Mouse (Mus musculus): ENCODE results near the gene Mid2. TPM values are rescaled to one million over a fixed set of nuclear protein-coding genes. Genes with fewer than 3 reads are reported as not detected.
"Not testable (repeated sequence)": the region's sequence is repeated elsewhere in the genome, so short reads cannot be mapped to it uniquely, and the experiment has no call there.

Mid2 gene
- 4.8 and 5.3 TPM in 2 replicates for polyA plus RNA-seq (2015; fragmentation: Nextera tagmentation; extraction: Ambion mirVana)

GRCm38 (mm10) chrX:140664479-140665241, at the start of gene Mid2:
Gene Mid2, plus strand, starts transcription at chrX:140664599.
- H3K27ac ChIP-seq (replicated peaks): peak within 1 kb of the TSS; percentile 74
- peaks cover 8% of the 10 kb centered on the region; the same call in 1 of the 2 replicates for H3K4me1 ChIP-seq (replicated peaks)
- H3K4me2 ChIP-seq: peak within 1 kb of the TSS; percentile 63
- H3K36me3 ChIP-seq: no peaks in the 10 kb centered on the region
- no peaks in the 10 kb centered on the region for H3K9me3 ChIP-seq
- H3K4me3 ChIP-seq: peak within 1 kb of the TSS; percentile 58
- H3K9ac ChIP-seq: peak within 1 kb of the TSS; percentile 75
- H3K27me3 ChIP-seq: peaks cover 82% of the 10 kb centered on the region
- 17% methylated on average over 51 of the region's 68 CpGs for WGBS
- peak; percentile 76 for ATAC-seq (ENCODE audit: low read depth)

- Histone ChIP-seq H3K36me3 (no peaks in the 10 kb centered on the region), H3K4me1 (replicated peaks) (no peaks in the 10 kb centered on the region), H3K9ac (no peak overlapping the region), H3K4me2 (no peak overlapping the region), H3K4me3 (no peak overlapping the region), H3K27me3 (peaks cover 43% of the 10 kb centered on the region), H3K27ac (replicated peaks) (no peak overlapping the region), H3K9me3 (no peaks in the 10 kb centered on the region)
- WGBS: 65% methylated on average over 12 of the region's 12 CpGs
- no peak for ATAC-seq (ENCODE audit: low read depth)
These were observed 39.4 kb upstream of the Mid2 start for GRCm38 (mm10) chrX:140624875-140625594.

- Histone ChIP-seq H3K4me2 (no peak overlapping the region), H3K9ac (no peak overlapping the region), H3K27me3 (peaks cover 34% of the 10 kb centered on the region), H3K36me3 (no peaks in the 10 kb centered on the region), H3K4me1 (replicated peaks) (no peaks in the 10 kb centered on the region), H3K27ac (replicated peaks) (no peak overlapping the region), H3K9me3 (no peaks in the 10 kb centered on the region), H3K4me3 (no peak overlapping the region)
- no peak for ATAC-seq (ENCODE audit: low read depth)
- 82% methylated on average over 5 of the region's 5 CpGs for WGBS
These were observed 26.4 kb upstream of the Mid2 start for GRCm38 (mm10) chrX:140638028-140638427.

- H3K4me3 ChIP-seq: no peak overlapping the region
- whole genome bisulfite sequencing: 62% methylated on average over 2 of the region's 2 CpGs
- H3K9me3 ChIP-seq: no peaks in the 10 kb centered on the region
- no peak overlapping the region for H3K4me2 ChIP-seq
- H3K27me3 ChIP-seq: peaks cover 38% of the 10 kb centered on the region
- H3K4me1 ChIP-seq (replicated peaks): no peaks in the 10 kb centered on the region
- no peaks in the 10 kb centered on the region for H3K36me3 ChIP-seq
- H3K27ac ChIP-seq (replicated peaks): no peak overlapping the region
- H3K9ac ChIP-seq: no peak overlapping the region
- no peak for ATAC-seq (ENCODE audit: low read depth)
These were observed 24.8 kb upstream of the Mid2 start for GRCm38 (mm10) chrX:140639592-140639991.

- no peak overlapping the region for H3K4me2 ChIP-seq
- H3K27me3 ChIP-seq: peaks cover 59% of the 10 kb centered on the region
- H3K9me3 ChIP-seq: no peaks in the 10 kb centered on the region
- H3K4me1 ChIP-seq (replicated peaks): peaks cover 1% of the 10 kb centered on the region; the same call in 1 of the 2 replicates
- H3K36me3 ChIP-seq: no peaks in the 10 kb centered on the region
- H3K27ac ChIP-seq (replicated peaks): no peak overlapping the region
- no peak for ATAC-seq (ENCODE audit: low read depth)
- 24% methylated on average over 1 of the region's 1 CpGs for WGBS
- H3K9ac ChIP-seq: no peak overlapping the region
- no peak overlapping the region for H3K4me3 ChIP-seq
These were observed 3.7 kb upstream of the Mid2 start for GRCm38 (mm10) chrX:140660731-140661130.

GRCm38 (mm10) chrX:140663516-140663915, 883 bp upstream of the Mid2 start:
- Histone ChIP-seq H3K27me3 (peaks cover 78% of the 10 kb centered on the region), H3K4me1 (replicated peaks) (peaks cover 8% of the 10 kb centered on the region; the same call in 1 of the 2 replicates), H3K9ac (no peak overlapping the region), H3K4me2 (no peak overlapping the region), H3K4me3 (no peak overlapping the region), H3K27ac (replicated peaks) (no peak overlapping the region), H3K36me3 (no peaks in the 10 kb centered on the region), H3K9me3 (no peaks in the 10 kb centered on the region)
- 86% methylated on average over 2 of the region's 2 CpGs for WGBS
- ATAC-seq (ENCODE audit: low read depth): no peak

- Histone ChIP-seq H3K36me3 (no peaks in the 10 kb centered on the region), H3K9me3 (no peaks in the 10 kb centered on the region), H3K4me1 (replicated peaks) (peaks cover 8% of the 10 kb centered on the region; the same call in 1 of the 2 replicates), H3K9ac (peak overlapping the region; percentile 75), H3K27me3 (peaks cover 79% of the 10 kb centered on the region), H3K4me2 (peak overlapping the region; percentile 63), H3K27ac (replicated peaks) (peak overlapping the region; percentile 74), H3K4me3 (peak overlapping the region; percentile 58)
- 28% methylated on average over 37 of the region's 47 CpGs for WGBS
- peak; percentile 69 for ATAC-seq (ENCODE audit: low read depth)
These were observed 927 bp downstream of the Mid2 start for GRCm38 (mm10) chrX:140665242-140665810.

- Histone ChIP-seq H3K4me1 (replicated peaks) (no peaks in the 10 kb centered on the region), H3K4me3 (no peak overlapping the region), H3K27me3 (peaks cover 68% of the 10 kb centered on the region), H3K36me3 (no peaks in the 10 kb centered on the region), H3K9me3 (no peaks in the 10 kb centered on the region), H3K27ac (replicated peaks) (no peak overlapping the region), H3K9ac (no peak overlapping the region), H3K4me2 (no peak overlapping the region)
- no peak for ATAC-seq (ENCODE audit: low read depth)
- WGBS: 82% methylated on average over 5 of the region's 5 CpGs
These were observed 11.0 kb downstream of the Mid2 start for GRCm38 (mm10) chrX:140675444-140675843.

GRCm38 (mm10) chrX:140688335-140688734, 23.9 kb downstream of the Mid2 start:
- H3K27ac ChIP-seq (replicated peaks): no peak overlapping the region
- H3K4me1 ChIP-seq (replicated peaks): no peaks in the 10 kb centered on the region
- H3K4me2 ChIP-seq: no peak overlapping the region
- no peaks in the 10 kb centered on the region for H3K36me3 ChIP-seq
- H3K9me3 ChIP-seq: no peaks in the 10 kb centered on the region
- H3K27me3 ChIP-seq: peaks cover 78% of the 10 kb centered on the region
- H3K4me3 ChIP-seq: no peak overlapping the region
- no peak for ATAC-seq (ENCODE audit: low read depth)
- 87% methylated on average over 2 of the region's 2 CpGs for WGBS
- H3K9ac ChIP-seq: no peak overlapping the region

GRCm38 (mm10) chrX:140697872-140698463, 33.6 kb downstream of the Mid2 start:
- not testable (repeated sequence) for H3K4me2 ChIP-seq; H3K9me3 ChIP-seq; ATAC-seq (ENCODE audit: low read depth); H3K36me3 ChIP-seq; H3K27ac ChIP-seq (replicated peaks); H3K9ac ChIP-seq; H3K4me3 ChIP-seq; H3K4me1 ChIP-seq (replicated peaks)
- 51% methylated on average over 6 of the region's 7 CpGs for WGBS
- peaks cover 44% of the 10 kb centered on the region for H3K27me3 ChIP-seq

- H3K27me3 ChIP-seq: peaks cover 34% of the 10 kb centered on the region
- H3K36me3 ChIP-seq: no peaks in the 10 kb centered on the region
- H3K9ac ChIP-seq: no peak overlapping the region
- H3K27ac ChIP-seq (replicated peaks): no peak overlapping the region
- no peak overlapping the region for H3K4me2 ChIP-seq
- H3K4me1 ChIP-seq (replicated peaks): no peaks in the 10 kb centered on the region
- no peak for ATAC-seq (ENCODE audit: low read depth)
- H3K4me3 ChIP-seq: no peak overlapping the region
- no peaks in the 10 kb centered on the region for H3K9me3 ChIP-seq
- 92% methylated on average over 1 of the region's 1 CpGs for WGBS
These were observed 38.8 kb downstream of the Mid2 start for GRCm38 (mm10) chrX:140703224-140703623.

GRCm38 (mm10) chrX:140706077-140706476, 41.7 kb downstream of the Mid2 start:
- Histone ChIP-seq H3K9me3 (no peaks in the 10 kb centered on the region), H3K36me3 (no peaks in the 10 kb centered on the region), H3K27me3 (peaks cover 21% of the 10 kb centered on the region), H3K4me2 (no peak overlapping the region), H3K27ac (replicated peaks) (no peak overlapping the region), H3K9ac (no peak overlapping the region), H3K4me3 (no peak overlapping the region), H3K4me1 (replicated peaks) (no peaks in the 10 kb centered on the region)
- 84% methylated on average over 4 of the region's 4 CpGs for WGBS
- ATAC-seq (ENCODE audit: low read depth): no peak

Measured in neural tube, embryonic 13.5 days (tissue).